Mouse (Mus musculus) hindbrain, embryonic 11.5 days (tissue): ENCODE measurements at regions not wholly inside any gene's neighbourhood (a gene's known extent, or its start where the extent isn't known, plus 50 kb on each side); places are given as distances from the start of the nearest gene placed in this dataset.

Source experiments
- ATAC-seq: fragments of 200-750 bp; cut with Nextera tagmentation; 2 replicates; pipeline ENCODE4 v1.8.0; 2017; ENCODE audit warnings: mild to moderate bottlenecking, moderate TSS enrichment, moderate library complexity; ENCODE audit not compliant: low FRiP score
- DNase-seq: peaks from one replicate; pipeline ENCODE4 v3.0.0-alpha.2; 2015; ENCODE audit warnings: low spot score
- H3K27ac ChIP-seq: fragments of 300-500 bp; sonication (generic); 2 replicates; pipeline ENCODE4 v1.5.1; 2014; ENCODE audit warnings: mild to moderate bottlenecking, low read depth, low read length
- H3K27me3 ChIP-seq: fragments of 300-500 bp; sonication (generic); 2 replicates; pipeline ENCODE4 v1.6.1; 2014; ENCODE audit warnings: mild to moderate bottlenecking, low read length, moderate library complexity, mixed read lengths; ENCODE audit not compliant: control insufficient read depth, insufficient read depth
- H3K36me3 ChIP-seq: fragments of 300-500 bp; sonication (generic); 2 replicates; pipeline ENCODE4 v1.6.1; 2014; ENCODE audit warnings: mild to moderate bottlenecking, low read length, moderate library complexity, mixed read lengths; ENCODE audit not compliant: control insufficient read depth, insufficient read depth
- H3K4me1 ChIP-seq: fragments of 300-500 bp; sonication (generic); replicated peaks from 2 replicates; pipeline ENCODE4 v1.6.1; 2014; ENCODE audit warnings: low read length, mixed read lengths; ENCODE audit not compliant: control insufficient read depth, insufficient read depth
- H3K4me2 ChIP-seq: fragments of 300-500 bp; sonication (generic); replicated peaks from 2 replicates; pipeline ENCODE4 v1.6.1; 2014; ENCODE audit warnings: mild to moderate bottlenecking, low read depth, low read length
- H3K4me3 ChIP-seq: fragments of 300-500 bp; sonication (generic); 2 replicates; pipeline ENCODE4 v1.5.1; 2014; ENCODE audit warnings: low read depth, low read length
- H3K9ac ChIP-seq: fragments of 300-500 bp; sonication (generic); 2 replicates; pipeline ENCODE4 v1.6.1; 2014; ENCODE audit warnings: low read depth, low read length
- H3K9me3 ChIP-seq: fragments of 300-500 bp; sonication (generic); 2 replicates; pipeline ENCODE4 v1.6.1; 2016; ENCODE audit warnings: low read length; ENCODE audit not compliant: control insufficient read depth
- WGBS: fragments of 180-500 bp; shearing (Covaris S2); extraction: QIAGEN DNeasy Blood & Tissue Kit; methylation state at CpG from one replicate; pipeline ENCODE4 v1.1.7; 2014; 5-methylcytosine and 5-hydroxymethylcytosine counted together

DNA sequence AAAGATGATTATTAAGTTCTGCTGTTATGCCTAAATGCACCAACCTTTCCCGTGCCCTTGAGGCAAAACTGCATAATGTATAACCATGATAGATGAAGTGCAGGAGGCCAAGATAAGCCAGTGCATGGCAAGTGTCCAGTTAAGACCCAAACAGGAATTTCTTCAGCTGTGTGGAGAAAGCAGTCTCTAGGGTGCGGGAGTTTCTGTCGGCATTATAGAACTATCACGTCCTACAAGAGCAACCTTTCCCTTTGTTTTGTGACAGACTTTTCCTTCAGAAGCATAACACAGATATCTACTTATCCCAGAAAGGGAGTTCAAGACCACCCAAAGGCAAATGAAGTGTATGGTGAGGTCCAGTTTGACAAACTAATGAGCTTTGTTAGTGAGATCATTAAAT is 560.1 kb upstream of the Cdh18 start:
- H3K9me3 ChIP-seq: no peaks in the 10 kb centered on the region
- H3K27me3 ChIP-seq: no peaks in the 10 kb centered on the region
- no peaks in the 10 kb centered on the region for H3K36me3 ChIP-seq
- DNase-seq: no peak
- H3K4me2 ChIP-seq: no peak overlapping the region
- WGBS: 89% methylated on average over 4 of the region's 4 CpGs
- no peak overlapping the region for H3K27ac ChIP-seq
- H3K4me1 ChIP-seq: no peaks in the 10 kb centered on the region
- H3K9ac ChIP-seq: no peak overlapping the region
- no peak overlapping the region for H3K4me3 ChIP-seq
- ATAC-seq: no peak

GRCm38 (mm10) chr15:21993309-21993708 is 555.5 kb upstream of the Cdh18 start:
- H3K4me3 ChIP-seq: no peak overlapping the region
- no peak for ATAC-seq
- H3K4me1 ChIP-seq: no peaks in the 10 kb centered on the region
- H3K9me3 ChIP-seq: no peaks in the 10 kb centered on the region
- H3K36me3 ChIP-seq: no peaks in the 10 kb centered on the region
- WGBS: 88% methylated on average over 2 of the region's 2 CpGs
- no peak overlapping the region for H3K4me2 ChIP-seq
- no peak overlapping the region for H3K27ac ChIP-seq
- no peak for DNase-seq
- no peak overlapping the region for H3K9ac ChIP-seq
- H3K27me3 ChIP-seq: no peaks in the 10 kb centered on the region

GRCm38 (mm10) chr15:21995121-21995826 is 553.5 kb upstream of the Cdh18 start:
- Histone ChIP-seq H3K9me3 (no peaks in the 10 kb centered on the region), H3K36me3 (no peaks in the 10 kb centered on the region), H3K4me2 (no peak overlapping the region), H3K4me3 (no peak overlapping the region), H3K27ac (no peak overlapping the region), H3K4me1 (no peaks in the 10 kb centered on the region), H3K27me3 (no peaks in the 10 kb centered on the region), H3K9ac (no peak overlapping the region)
- WGBS: 67% methylated on average over 3 of the region's 3 CpGs
- DNase-seq (no peak), ATAC-seq (no peak)

DNA sequence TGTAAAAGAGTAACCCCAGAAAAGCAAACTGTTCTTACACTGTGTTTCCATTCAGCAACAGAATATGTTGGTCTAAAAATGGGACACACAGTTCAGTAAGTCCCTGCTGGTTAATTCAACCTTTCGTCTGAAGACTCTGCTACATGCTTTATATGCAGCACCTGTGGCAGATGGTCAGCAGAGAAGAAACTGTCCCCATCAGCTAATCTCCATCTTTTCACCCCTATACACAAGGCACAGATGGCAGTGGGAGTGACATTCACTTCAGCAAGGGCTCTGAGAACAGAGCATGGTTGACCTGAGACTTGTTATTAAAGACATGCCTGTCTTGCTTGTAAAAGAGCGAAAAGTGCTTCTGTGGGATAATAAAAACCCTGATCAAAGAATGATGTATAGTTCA is 528.8 kb upstream of the Cdh18 start:
- no peak for DNase-seq
- Histone ChIP-seq H3K36me3 (no peaks in the 10 kb centered on the region), H3K4me2 (no peak overlapping the region), H3K27ac (no peak overlapping the region), H3K4me3 (no peak overlapping the region), H3K9me3 (no peaks in the 10 kb centered on the region), H3K27me3 (no peaks in the 10 kb centered on the region), H3K9ac (no peak overlapping the region), H3K4me1 (no peaks in the 10 kb centered on the region)
- WGBS: 72% methylated on average over 2 of the region's 2 CpGs
- no peak for ATAC-seq

- Histone ChIP-seq H3K9me3 (no peaks in the 10 kb centered on the region), H3K27ac (no peak overlapping the region), H3K4me3 (no peak overlapping the region), H3K4me1 (no peaks in the 10 kb centered on the region), H3K36me3 (no peaks in the 10 kb centered on the region), H3K27me3 (no peaks in the 10 kb centered on the region), H3K4me2 (no peak overlapping the region), H3K9ac (no peak overlapping the region)
- no peak for ATAC-seq
- DNase-seq: no peak
- WGBS: 63% methylated on average over 3 of the region's 3 CpGs
These were observed 518.6 kb upstream of the Cdh18 start for GRCm38 (mm10) chr15:22030215-22030614.

- DNase-seq (no peak), ATAC-seq (no peak)
- no peak overlapping the region for H3K9ac ChIP-seq
- H3K27ac ChIP-seq: no peak overlapping the region
- H3K36me3 ChIP-seq: no peaks in the 10 kb centered on the region
- no peak overlapping the region for H3K4me3 ChIP-seq
- no peaks in the 10 kb centered on the region for H3K27me3 ChIP-seq
- no peak overlapping the region for H3K4me2 ChIP-seq
- no peaks in the 10 kb centered on the region for H3K9me3 ChIP-seq
- H3K4me1 ChIP-seq: no peaks in the 10 kb centered on the region
These were observed 502.4 kb upstream of the Cdh18 start for GRCm38 (mm10) chr15:22046423-22046822.

- H3K4me3 ChIP-seq: no peak overlapping the region
- no peaks in the 10 kb centered on the region for H3K9me3 ChIP-seq
- no peaks in the 10 kb centered on the region for H3K4me1 ChIP-seq
- no peaks in the 10 kb centered on the region for H3K27me3 ChIP-seq
- WGBS: 84% methylated on average over 4 of the region's 4 CpGs
- ATAC-seq: no peak
- no peak overlapping the region for H3K9ac ChIP-seq
- no peak overlapping the region for H3K4me2 ChIP-seq
- H3K27ac ChIP-seq: no peak overlapping the region
- no peak for DNase-seq
- no peaks in the 10 kb centered on the region for H3K36me3 ChIP-seq
These were observed 501.8 kb upstream of the Cdh18 start for GRCm38 (mm10) chr15:22046877-22047478.

DNA sequence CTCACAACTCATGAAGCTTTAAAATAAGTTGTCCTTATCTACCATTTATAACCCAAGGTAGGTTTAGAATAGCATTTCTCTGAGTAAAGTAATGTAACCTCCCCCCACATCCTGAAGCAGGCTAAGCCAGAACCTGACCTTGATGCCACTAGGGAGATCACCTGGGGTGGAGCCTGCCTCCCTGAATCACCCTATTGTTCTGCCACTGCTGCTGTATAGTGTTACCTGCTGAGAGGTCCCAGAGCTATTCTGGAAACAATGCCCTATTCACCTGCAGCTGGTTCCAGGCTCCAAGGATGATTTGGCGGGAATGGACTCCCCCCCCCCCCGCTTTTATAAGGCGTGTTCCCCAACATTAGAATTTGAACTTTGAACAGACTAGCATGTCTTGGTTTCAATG is 462.0 kb upstream of the Cdh18 start:
- Histone ChIP-seq H3K36me3 (no peaks in the 10 kb centered on the region), H3K9me3 (no peaks in the 10 kb centered on the region), H3K9ac (no peak overlapping the region), H3K27ac (no peak overlapping the region), H3K4me3 (no peak overlapping the region), H3K27me3 (no peaks in the 10 kb centered on the region), H3K4me1 (no peaks in the 10 kb centered on the region), H3K4me2 (no peak overlapping the region)
- WGBS: 72% methylated on average over 3 of the region's 3 CpGs
- DNase-seq (no peak), ATAC-seq (no peak)

GRCm38 (mm10) chr15:22121746-22122145 is 427.1 kb upstream of the Cdh18 start:
- Histone ChIP-seq H3K36me3 (no peaks in the 10 kb centered on the region), H3K27me3 (no peaks in the 10 kb centered on the region), H3K4me1 (no peaks in the 10 kb centered on the region), H3K4me2 (no peak overlapping the region), H3K27ac (no peak overlapping the region), H3K4me3 (no peak overlapping the region), H3K9me3 (no peaks in the 10 kb centered on the region), H3K9ac (no peak overlapping the region)
- 86% methylated on average over 1 of the region's 1 CpGs for WGBS
- no peak for ATAC-seq
- no peak for DNase-seq
